Mouse (Mus musculus) c-Kit-positive CD71-positive TER-119-positive erythroid progenitor cells, embryonic 14.5 days (primary cell): ENCODE results near the gene Rgs3.
A peak's percentile ranks its signal among the peaks of the same experiment; 100 is the strongest.

Experiments
- DNase-seq: peaks from one replicate; pipeline ENCODE4 v3.0.0-alpha.2; 2013; ENCODE audit warnings: low spot score

Gene Rgs3

GRCm38 (mm10) chr4:62691625-62692024 lies 132.0 kb downstream of the Rgs3 start:
- DNase-seq, result no peak

- DNase-seq, result peak; percentile 7
Measured at GRCm38 (mm10) chr4:62693839-62694238, 134.2 kb downstream of the Rgs3 start.

GRCm38 (mm10) chr4:62694703-62695439 lies 135.2 kb downstream of the Rgs3 start:
- no peak for DNase-seq

GRCm38 (mm10) chr4:62695523-62695922 lies 135.9 kb downstream of the Rgs3 start:
- no peak for DNase-seq

GRCm38 (mm10) chr4:62695946-62696345 lies 136.3 kb downstream of the Rgs3 start:
- DNase-seq, result peak; percentile 60

GRCm38 (mm10) chr4:62696699-62697404 lies 137.2 kb downstream of the Rgs3 start:
- no peak for DNase-seq

GRCm38 (mm10) chr4:62697469-62697868 lies 137.8 kb downstream of the Rgs3 start:
- peak; percentile 26 for DNase-seq

GRCm38 (mm10) chr4:62698521-62698920 lies 138.9 kb downstream of the Rgs3 start:
- DNase-seq, result no peak

GRCm38 (mm10) chr4:62699191-62699812 lies 139.7 kb downstream of the Rgs3 start:
- DNase-seq, result no peak

GRCm38 (mm10) chr4:62700426-62700825 lies 140.8 kb downstream of the Rgs3 start:
- no peak for DNase-seq

GRCm38 (mm10) chr4:62703151-62703550 lies 143.5 kb downstream of the Rgs3 start:
- no peak for DNase-seq

- DNase-seq, result no peak
Measured at GRCm38 (mm10) chr4:62704204-62704603, 144.6 kb downstream of the Rgs3 start.

GRCm38 (mm10) chr4:62705013-62705412 lies 145.4 kb downstream of the Rgs3 start:
- DNase-seq, result no peak

GRCm38 (mm10) chr4:62705749-62706148 lies 146.1 kb downstream of the Rgs3 start:
- DNase-seq, result no peak

- no peak for DNase-seq
Measured at GRCm38 (mm10) chr4:62708084-62708483, 148.4 kb downstream of the Rgs3 start.

GRCm38 (mm10) chr4:62708994-62709393 lies 149.3 kb downstream of the Rgs3 start:
- DNase-seq, result no peak

- DNase-seq, result no peak
Measured at GRCm38 (mm10) chr4:62709448-62709847, 149.8 kb downstream of the Rgs3 start.

- no peak for DNase-seq
Measured at GRCm38 (mm10) chr4:62711159-62711558, 151.5 kb downstream of the Rgs3 start.

GRCm38 (mm10) chr4:62711582-62711981 lies 151.9 kb downstream of the Rgs3 start:
- no peak for DNase-seq

GRCm38 (mm10) chr4:62720861-62721260 lies 161.2 kb downstream of the Rgs3 start:
- DNase-seq, result no peak

GRCm38 (mm10) chr4:62722021-62722426 lies 162.4 kb downstream of the Rgs3 start:
- DNase-seq, result no peak

GRCm38 (mm10) chr4:62723795-62724194 lies 164.1 kb downstream of the Rgs3 start:
- DNase-seq, result no peak
